Mouse (Mus musculus): ENCODE measurements around the gene Itgb6.

DNA sequence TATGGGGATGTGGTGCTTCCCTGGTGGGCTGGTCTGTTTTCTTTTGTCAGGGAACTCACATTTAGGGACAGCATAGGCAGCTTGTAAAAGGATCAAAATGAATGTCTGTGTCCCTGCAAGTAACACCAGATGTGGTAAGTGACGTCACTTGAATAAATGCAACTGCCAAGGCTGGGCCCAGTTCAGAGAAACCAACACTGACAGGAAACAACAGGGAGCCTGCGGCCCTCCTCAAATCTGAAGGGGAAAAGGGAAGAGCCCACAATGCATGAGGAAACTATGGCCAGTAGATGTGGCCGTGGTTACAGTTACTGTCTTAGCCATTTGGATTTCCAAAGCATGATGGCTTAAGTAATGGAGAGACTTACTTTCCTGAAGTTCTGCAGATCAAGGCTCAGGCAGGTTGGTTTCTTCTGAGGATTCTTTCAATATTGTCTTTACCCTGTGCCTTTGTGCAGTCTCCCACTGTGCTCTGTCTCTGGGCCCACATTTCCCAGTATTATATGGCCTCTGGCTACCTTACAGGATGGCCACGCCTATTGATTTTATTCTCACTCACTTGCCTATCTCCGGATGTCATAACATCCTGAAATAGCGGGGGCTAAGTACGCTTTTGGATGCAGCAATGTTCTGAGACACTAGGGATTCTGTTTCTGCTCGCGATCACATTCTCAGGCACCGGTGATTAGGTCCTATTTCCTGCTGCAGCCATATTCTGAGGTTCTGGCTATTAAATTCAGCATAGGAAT is 17.1 kb upstream of the Itgb6 start:
- TF ChIP-seq CTCF (conservative IDR thresholded peaks at IDR 0.05; ENCODE audit: low read length) (no peak), POU5F1 (IDR thresholded peaks at IDR 0.05; ENCODE audit: borderline replicate concordance, low read length) (no peak), NANOG (IDR thresholded peaks at IDR 0.05; ENCODE audit: borderline replicate concordance, low read length) (no peak)
